In the genomic region with DNA sequence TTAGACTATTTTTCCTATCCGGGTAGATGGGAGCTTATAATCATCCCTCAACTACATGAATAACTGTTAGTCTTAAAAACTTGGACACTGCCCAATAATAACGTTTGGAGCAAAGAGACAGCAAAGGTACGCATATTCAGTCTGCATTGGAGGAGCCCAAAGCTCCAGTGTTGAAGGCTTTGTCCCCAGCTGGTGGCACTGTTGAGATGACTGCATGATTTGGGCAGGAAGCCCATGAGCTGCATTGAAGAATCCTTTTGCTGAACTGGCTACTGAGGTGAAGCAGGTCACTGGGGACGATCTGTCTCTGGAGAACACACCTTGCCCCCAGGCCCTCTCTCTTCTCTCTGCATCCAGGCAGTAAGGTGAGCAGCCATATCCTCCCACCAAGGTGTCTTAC, we compare ENCODE assay signal across 8 mouse cellular contexts. TPM values are rescaled to one million over a fixed set of nuclear protein-coding genes. Genes with fewer than 3 reads are reported as not detected.
DNase-seq lines count a peak whose midpoint lies in the region; ATAC-seq lines count a peak whose summit lies in the region.

No protein-coding gene starts in this region.

- 0 out of 2 replicates have a peak, but pooled peaks cover 3% of the 10 kb centered on the region for H3K4me1 ChIP-seq in kidney, embryonic 14.5 days (ENCODE audit: control insufficient read depth, insufficient read depth, low read length)
- H3K4me1 ChIP-seq in forebrain, embryonic 14.5 days (ENCODE audit: control insufficient read depth, insufficient read depth, low read length): peaks cover 2% of the 10 kb centered on the region; the same call in 1 of the 2 replicates

- WGBS in kidney, embryonic 14.5 days: 57% methylated on average over 4 of the region's 4 CpGs
- 85% methylated on average over 4 of the region's 4 CpGs for WGBS in forebrain, embryonic 14.5 days

- no peaks in the 10 kb centered on the region for H3K9me3 ChIP-seq in kidney, embryonic 14.5 days (ENCODE audit: control insufficient read depth, low read length)
- H3K9me3 ChIP-seq in forebrain, embryonic 14.5 days (replicated peaks; ENCODE audit: control insufficient read depth, low read length): no peaks in the 10 kb centered on the region

- peak; percentile 14 for DNase-seq in kidney, adult 11 months
- peak; percentile 33 to 34 for DNase-seq in adrenal gland, adult 18-20 months (ENCODE audit: low spot score in 2 of 2)
- DNase-seq in cerebellum, postnatal 14 days: peak; percentile 51 to 57
- peak; percentile 30 to 54 for DNase-seq in layer of hippocampus, postnatal 14 days (ENCODE audit: low spot score in 2 of 2)
- no peak for DNase-seq in neural tube, embryonic 10.5 days (ENCODE audit: extremely low spot score, low spot score)
- no peak for DNase-seq in embryo, embryonic 10 days (ENCODE audit: low spot score)
- DNase-seq in forebrain, embryonic 14.5 days (ENCODE audit: low spot score): no peak

- no peak overlapping the region for H3K4me2 ChIP-seq in kidney, embryonic 14.5 days (replicated peaks; ENCODE audit: low read depth, low read length)
- H3K4me2 ChIP-seq in forebrain, embryonic 14.5 days (ENCODE audit: low read length): no peak overlapping the region

- H3K4me3 ChIP-seq in kidney, embryonic 14.5 days (ENCODE audit: low read length): no peak overlapping the region
- H3K4me3 ChIP-seq in forebrain, embryonic 14.5 days (ENCODE audit: low read depth, low read length): no peak overlapping the region

- no peaks in the 10 kb centered on the region for H3K27me3 ChIP-seq in kidney, embryonic 14.5 days (ENCODE audit: control insufficient read depth, insufficient read depth, low read length)
- H3K27me3 ChIP-seq in forebrain, embryonic 14.5 days (replicated peaks; ENCODE audit: control insufficient read depth, insufficient read depth, low read length): no peaks in the 10 kb centered on the region

- no peak for ATAC-seq in kidney, embryonic 14.5 days (ENCODE audit: low FRiP score, low TSS enrichment)
- ATAC-seq in forebrain, embryonic 14.5 days: no peak

- H3K27ac ChIP-seq in kidney, embryonic 14.5 days (ENCODE audit: low read depth, low read length): no peak overlapping the region
- no peak overlapping the region for H3K27ac ChIP-seq in forebrain, embryonic 14.5 days (ENCODE audit: low read depth, low read length)

- H3K9ac ChIP-seq in kidney, embryonic 14.5 days (ENCODE audit: low read depth, low read length): no peak overlapping the region
- H3K9ac ChIP-seq in forebrain, embryonic 14.5 days (ENCODE audit: low read length): no peak overlapping the region

- no peaks in the 10 kb centered on the region for H3K36me3 ChIP-seq in kidney, embryonic 14.5 days (ENCODE audit: control insufficient read depth, insufficient read depth, low read length)
- H3K36me3 ChIP-seq in forebrain, embryonic 14.5 days (ENCODE audit: control insufficient read depth, insufficient read depth, low read length): no peaks in the 10 kb centered on the region

RNA-seq across cellular contexts. Expression of a gene that starts 43.5 kb away (rescaled TPM):
- polyA plus RNA-seq in kidney, embryonic 14.5 days (2014; fragmentation: Nextera tagmentation; extraction: Ambion mirVana): 2.2 and 3.4 TPM in 2 replicates
- total RNA-seq in adrenal gland, adult 18-20 months (2021): 1 to 10 TPM; 1.8 to 3.3 TPM
- 10 to 100 TPM; 66.7 to 71.6 TPM for total RNA-seq in layer of hippocampus, postnatal 14 days (2021)
- polyA plus RNA-seq in forebrain, embryonic 14.5 days (2014; fragmentation: Nextera tagmentation; extraction: Ambion mirVana): 14.6 and 18.5 TPM in 2 replicates

Comparison
In these comparisons a context has a peak if more than half of its experiments do, and no peak if none do; other contexts are left out.
1. DNase-seq: peak in kidney, adult 11 months (single experiment), adrenal gland, adult 18-20 months (2 of 2), cerebellum, postnatal 14 days (2 of 2) and layer of hippocampus, postnatal 14 days (2 of 2); none in neural tube, embryonic 10.5 days (single experiment), embryo, embryonic 10 days (single experiment) and forebrain, embryonic 14.5 days (single experiment).
2. RNA of a gene that starts 43.5 kb away (total RNA-seq): 66.7 to 71.6 TPM in layer of hippocampus, postnatal 14 days; 1.8 to 3.3 TPM in adrenal gland, adult 18-20 months; every median in the first group is over 10 times any median in the second.